Mouse (Mus musculus): Measurements from ENCODE around the gene Taf11.

The Taf11 gene

GRCm38 (mm10) chr17:27909622-27910500, at the start of gene Taf11:
Gene Taf11, minus strand, starts transcription at chr17:27909844.
- DNase-seq, result no peak

- DNase-seq, result no peak
Observed at GRCm38 (mm10) chr17:27957649-27958048, 48.0 kb upstream of the Taf11 start.

GRCm38 (mm10) chr17:27954629-27955402, 45.2 kb upstream of the Taf11 start:
- no peak for DNase-seq

GRCm38 (mm10) chr17:27953136-27953535, 43.5 kb upstream of the Taf11 start:
- DNase-seq, result no peak

GRCm38 (mm10) chr17:27947155-27947554, 37.5 kb upstream of the Taf11 start:
- DNase-seq, result no peak

- DNase-seq, result no peak
Observed at GRCm38 (mm10) chr17:27946371-27946770, 36.7 kb upstream of the Taf11 start.

GRCm38 (mm10) chr17:27945546-27946216, 36.0 kb upstream of the Taf11 start:
- DNase-seq, result no peak

- DNase-seq, result no peak
Observed at GRCm38 (mm10) chr17:27942131-27942530, 32.5 kb upstream of the Taf11 start.

GRCm38 (mm10) chr17:27941698-27942097, 32.1 kb upstream of the Taf11 start:
- DNase-seq, result no peak

- DNase-seq, result no peak
Observed at GRCm38 (mm10) chr17:27941178-27941577, 31.5 kb upstream of the Taf11 start.

- DNase-seq, result no peak
Observed at GRCm38 (mm10) chr17:27940352-27940751, 30.7 kb upstream of the Taf11 start.

GRCm38 (mm10) chr17:27939028-27939427, 29.4 kb upstream of the Taf11 start:
- DNase-seq, result no peak

GRCm38 (mm10) chr17:27938121-27938754, 28.6 kb upstream of the Taf11 start:
- no peak for DNase-seq

- DNase-seq, result no peak
Observed at GRCm38 (mm10) chr17:27937054-27937615, 27.5 kb upstream of the Taf11 start.

- DNase-seq, result no peak
Observed at GRCm38 (mm10) chr17:27935091-27935490, 25.4 kb upstream of the Taf11 start.

GRCm38 (mm10) chr17:27934136-27934910, 24.7 kb upstream of the Taf11 start:
- no peak for DNase-seq

GRCm38 (mm10) chr17:27931826-27932225, 22.2 kb upstream of the Taf11 start:
- DNase-seq, result no peak

GRCm38 (mm10) chr17:27930291-27930690, 20.6 kb upstream of the Taf11 start:
- DNase-seq, result no peak

GRCm38 (mm10) chr17:27925504-27925903, 15.9 kb upstream of the Taf11 start:
- DNase-seq, result no peak

- DNase-seq, result no peak
Observed at GRCm38 (mm10) chr17:27925054-27925453, 15.4 kb upstream of the Taf11 start.

- no peak for DNase-seq
Observed at GRCm38 (mm10) chr17:27922174-27922712, 12.6 kb upstream of the Taf11 start.
